Mouse (Mus musculus): ENCODE data around the gene Hsdl1.

Hsdl1 gene

GRCm38 (mm10) chr8:119580441-119581161 is 5.6 kb upstream of the Hsdl1 start:
- no peak for DNase-seq (ENCODE audit: inconsistent age in 2 of 2, low spot score in 1 of 2)

- no peak for DNase-seq (ENCODE audit: inconsistent age in 2 of 2, low spot score in 1 of 2)
Observed at GRCm38 (mm10) chr8:119579096-119579495, 4.1 kb upstream of the Hsdl1 start.

- DNase-seq (ENCODE audit: inconsistent age in 2 of 2, low spot score in 1 of 2): no peak
Observed at GRCm38 (mm10) chr8:119575366-119575726, 363 bp upstream of the Hsdl1 start.

GRCm38 (mm10) chr8:119572411-119572810 is 2.6 kb downstream of the Hsdl1 start:
- no peak for DNase-seq (ENCODE audit: inconsistent age in 2 of 2, low spot score in 1 of 2)

- DNase-seq (ENCODE audit: inconsistent age in 2 of 2, low spot score in 1 of 2): peak in 1 of 2 experiments; percentile 51
Observed at GRCm38 (mm10) chr8:119571135-119571534, 3.8 kb downstream of the Hsdl1 start.

- no peak for DNase-seq (ENCODE audit: inconsistent age in 2 of 2, low spot score in 1 of 2)
Observed at GRCm38 (mm10) chr8:119569881-119570280, 5.1 kb downstream of the Hsdl1 start.

GRCm38 (mm10) chr8:119568951-119569350 is 6.0 kb downstream of the Hsdl1 start:
- DNase-seq (ENCODE audit: inconsistent age in 2 of 2, low spot score in 1 of 2): no peak

GRCm38 (mm10) chr8:119568251-119568650 is 6.7 kb downstream of the Hsdl1 start:
- no peak for DNase-seq (ENCODE audit: inconsistent age in 2 of 2, low spot score in 1 of 2)

GRCm38 (mm10) chr8:119566367-119566766 is 8.6 kb downstream of the Hsdl1 start:
- no peak for DNase-seq (ENCODE audit: inconsistent age in 2 of 2, low spot score in 1 of 2)

- no peak for DNase-seq (ENCODE audit: inconsistent age in 2 of 2, low spot score in 1 of 2)
Observed at GRCm38 (mm10) chr8:119563849-119564251, 11.1 kb downstream of the Hsdl1 start.

- no peak for DNase-seq (ENCODE audit: inconsistent age in 2 of 2, low spot score in 1 of 2)
Observed at GRCm38 (mm10) chr8:119559402-119559720, 15.6 kb downstream of the Hsdl1 start.

- DNase-seq (ENCODE audit: inconsistent age in 2 of 2, low spot score in 1 of 2): peak; percentile 99 to 100
Observed at GRCm38 (mm10) chr8:119558603-119559401, 16.2 kb downstream of the Hsdl1 start, which contains the start of gene Mbtps1. Mbtps1 (minus strand) TSS chr8:119558735.

- DNase-seq (ENCODE audit: inconsistent age in 2 of 2, low spot score in 1 of 2): peak in 1 of 2 experiments; percentile 65
Observed at GRCm38 (mm10) chr8:119557821-119558602, 17.0 kb downstream of the Hsdl1 start.

GRCm38 (mm10) chr8:119557132-119557531 is 17.9 kb downstream of the Hsdl1 start:
- DNase-seq (ENCODE audit: inconsistent age in 2 of 2, low spot score in 1 of 2): no peak

- no peak for DNase-seq (ENCODE audit: inconsistent age in 2 of 2, low spot score in 1 of 2)
Observed at GRCm38 (mm10) chr8:119555861-119556260, 19.1 kb downstream of the Hsdl1 start.

GRCm38 (mm10) chr8:119552967-119553366 is 22.0 kb downstream of the Hsdl1 start:
- DNase-seq (ENCODE audit: inconsistent age in 2 of 2, low spot score in 1 of 2): peak in 1 of 2 experiments; percentile 57

- DNase-seq (ENCODE audit: inconsistent age in 2 of 2, low spot score in 1 of 2): peak in 1 of 2 experiments; percentile 51
Observed at GRCm38 (mm10) chr8:119548560-119549113, 26.3 kb downstream of the Hsdl1 start.

GRCm38 (mm10) chr8:119547019-119547691 is 27.8 kb downstream of the Hsdl1 start:
- no peak for DNase-seq (ENCODE audit: inconsistent age in 2 of 2, low spot score in 1 of 2)

- no peak for DNase-seq (ENCODE audit: inconsistent age in 2 of 2, low spot score in 1 of 2)
Observed at GRCm38 (mm10) chr8:119545791-119546190, 29.2 kb downstream of the Hsdl1 start.

- no peak for DNase-seq (ENCODE audit: inconsistent age in 2 of 2, low spot score in 1 of 2)
Observed at GRCm38 (mm10) chr8:119545180-119545579, 29.8 kb downstream of the Hsdl1 start.

- no peak for DNase-seq (ENCODE audit: inconsistent age in 2 of 2, low spot score in 1 of 2)
Observed at GRCm38 (mm10) chr8:119544606-119545005, 30.4 kb downstream of the Hsdl1 start.
